Mouse (Mus musculus) erythroid progenitor cell, adult 5-6 weeks (primary cell): ENCODE measurements around the gene Muc1. TPM values are rescaled to one million over a fixed set of nuclear protein-coding genes. Genes with fewer than 3 reads are reported as not detected.
"Not testable (repeated sequence)": the region's sequence is repeated elsewhere in the genome, so short reads cannot be mapped to it uniquely, and the experiment has no call there.

ENCODE experiments used
- ATAC-seq: replicated peaks from 2 replicates; pipeline ENCODE4 v1.8.0; 2016; ENCODE audit warnings: moderate number of reproducible peaks, mild to moderate bottlenecking, moderate TSS enrichment, inconsistent platforms; ENCODE audit not compliant: poor library complexity, low FRiP score, severe bottlenecking
- total RNA-seq, 2 experiments: library from RNA; stranded (forward) in 1 of 2; stranded (reverse) in 1 of 2; fragments of 150-400 nt in 1 of 2; fragments of 186-747, 209-891 nt in 1 of 2; gene quantifications; 2 replicates each; pipeline versions ENCODE4 v1.2.3 to v1.2.4; 2015 to 2017; ENCODE audit warnings: low replicate concordance in 2 of 2

Gene Muc1
- total RNA-seq, 2 experiments from 2014 or later = not detected

GRCm38 (mm10) chr3:89208736-89209135 is 20.1 kb upstream of the Muc1 start:
- ATAC-seq = no peak

GRCm38 (mm10) chr3:89209731-89210130 is 19.1 kb upstream of the Muc1 start:
- no peak for ATAC-seq

- no peak for ATAC-seq
Measured at GRCm38 (mm10) chr3:89210162-89210561, 18.7 kb upstream of the Muc1 start.

GRCm38 (mm10) chr3:89210731-89211130 is 18.1 kb upstream of the Muc1 start:
- ATAC-seq = no peak

- ATAC-seq = peak; percentile 93
Measured at GRCm38 (mm10) chr3:89213803-89214530, 14.9 kb upstream of the Muc1 start.

- ATAC-seq = no peak
Measured at GRCm38 (mm10) chr3:89214681-89215411, 14.0 kb upstream of the Muc1 start, which contains the start of gene Thbs3. TSS of gene Thbs3 (plus strand) at chr3:89215180.

- peak; percentile 63 for ATAC-seq
Measured at GRCm38 (mm10) chr3:89215853-89216252, 13.0 kb upstream of the Muc1 start.

GRCm38 (mm10) chr3:89216407-89216806 is 12.4 kb upstream of the Muc1 start:
- ATAC-seq = not testable (repeated sequence)

GRCm38 (mm10) chr3:89218271-89218670 is 10.6 kb upstream of the Muc1 start:
- no peak for ATAC-seq

- no peak for ATAC-seq
Measured at GRCm38 (mm10) chr3:89219546-89219945, 9.3 kb upstream of the Muc1 start.

- no peak for ATAC-seq
Measured at GRCm38 (mm10) chr3:89221167-89221566, 7.7 kb upstream of the Muc1 start.

- no peak for ATAC-seq
Measured at GRCm38 (mm10) chr3:89224796-89225195, 4.1 kb upstream of the Muc1 start.

- no peak for ATAC-seq
Measured at GRCm38 (mm10) chr3:89225321-89225815, 3.5 kb upstream of the Muc1 start.

- ATAC-seq = no peak
Measured at GRCm38 (mm10) chr3:89225918-89226317, 2.9 kb upstream of the Muc1 start.

GRCm38 (mm10) chr3:89226361-89226760 is 2.5 kb upstream of the Muc1 start:
- ATAC-seq = no peak

GRCm38 (mm10) chr3:89226900-89227299 is 2.0 kb upstream of the Muc1 start, which contains the start of gene Mtx1:
TSS of gene Mtx1 (minus strand) at chr3:89227088.
- no peak for ATAC-seq

GRCm38 (mm10) chr3:89227307-89228179 is 1.3 kb upstream of the Muc1 start:
- no peak for ATAC-seq

GRCm38 (mm10) chr3:89228180-89228549 is 692 bp upstream of the Muc1 start:
- peak; percentile 76 for ATAC-seq

- ATAC-seq = no peak
Measured at GRCm38 (mm10) chr3:89229276-89229675, 419 bp downstream of the Muc1 start.

GRCm38 (mm10) chr3:89230561-89230960 is 1.7 kb downstream of the Muc1 start:
- no peak for ATAC-seq
